Mouse (Mus musculus) kidney, adult 2 months (tissue): ENCODE data around the gene Fam126b.

ENCODE experiments used
- CTCF ChIP-seq: fragments of 200-500 bp; conservative IDR thresholded peaks from 2 replicates; pipeline ENCODE4 v1.5.1; 2011; ENCODE audit warnings: low read depth, mild to moderate bottlenecking, control low read depth, low read length, moderate library complexity, mixed read lengths; ENCODE audit not compliant: insufficient read depth, insufficient read length
- POLR2A ChIP-seq: fragments of 200-500 bp; IDR thresholded peaks from one replicate; pipeline ENCODE4 v1.6.1; 2011; ENCODE audit warnings: low read depth, low read length, control low read depth

- TF ChIP-seq CTCF (no peak), POLR2A (no peak)
Observed at GRCm38 (mm10) chr1:58610611-58611010, 24.5 kb upstream of the Fam126b start.
